Mouse (Mus musculus) embryonic facial prominence, embryonic 14.5 days (tissue): ENCODE measurements at regions not wholly inside any gene's neighbourhood (a gene's known extent, or its start where the extent isn't known, plus 50 kb on each side); places are given as distances from the start of the nearest gene placed in this dataset.
"Not testable (repeated sequence)": the region's sequence is repeated elsewhere in the genome, so short reads cannot be mapped to it uniquely, and the experiment has no call there.

Experiments used
- ATAC-seq: fragments of 200-750 bp; cut with Nextera tagmentation; 2 replicates; pipeline ENCODE4 v1.8.0; 2017; ENCODE audit warnings: low read depth, moderate number of reproducible peaks, moderate TSS enrichment
- DNase-seq: peaks from one replicate; pipeline ENCODE4 v3.0.0-alpha.2; 2015; ENCODE audit warnings: low spot score
- H3K27ac ChIP-seq: fragments of 300-500 bp; sonication (generic); replicated peaks from 2 replicates; pipeline ENCODE4 v1.5.1; 2014; ENCODE audit warnings: low read depth, mild to moderate bottlenecking, low read length, moderate library complexity
- H3K27me3 ChIP-seq: fragments of 300-500 bp; sonication (generic); replicated peaks from 2 replicates; pipeline ENCODE4 v1.6.1; 2014; ENCODE audit warnings: low read length; ENCODE audit not compliant: control insufficient read depth, insufficient read depth
- H3K36me3 ChIP-seq: fragments of 300-500 bp; sonication (generic); 2 replicates; pipeline ENCODE4 v1.6.1; 2014; ENCODE audit warnings: low read length, mixed read lengths; ENCODE audit not compliant: control insufficient read depth, insufficient read depth
- H3K4me1 ChIP-seq: fragments of 300-500 bp; sonication (generic); 2 replicates; pipeline ENCODE4 v1.6.1; 2014; ENCODE audit warnings: antibody characterized with exemption, low read length; ENCODE audit not compliant: control insufficient read depth, insufficient read depth
- H3K4me2 ChIP-seq: fragments of 300-500 bp; sonication (generic); 2 replicates; pipeline ENCODE4 v1.6.1; 2014; ENCODE audit warnings: low read depth, mild to moderate bottlenecking, low read length, moderate library complexity, mixed read lengths
- H3K4me3 ChIP-seq: fragments of 300-500 bp; sonication (generic); 2 replicates; pipeline ENCODE4 v1.5.1; 2014; ENCODE audit warnings: low read depth, mild to moderate bottlenecking, low read length
- H3K9ac ChIP-seq: fragments of 300-500 bp; sonication (generic); 2 replicates; pipeline ENCODE4 v1.6.1; 2014; ENCODE audit warnings: low read depth, mild to moderate bottlenecking, low read length, moderate library complexity, mixed read lengths
- H3K9me3 ChIP-seq: fragments of 300-500 bp; sonication (generic); 2 replicates; pipeline ENCODE4 v1.6.1; 2016; ENCODE audit warnings: low read length; ENCODE audit not compliant: control insufficient read depth
- WGBS: fragments of 180-500 bp; shearing (Covaris S2); extraction: QIAGEN DNeasy Blood & Tissue Kit; methylation state at CpG from one replicate; pipeline ENCODE4 v1.1.7; 2014; 5-methylcytosine and 5-hydroxymethylcytosine counted together

DNA sequence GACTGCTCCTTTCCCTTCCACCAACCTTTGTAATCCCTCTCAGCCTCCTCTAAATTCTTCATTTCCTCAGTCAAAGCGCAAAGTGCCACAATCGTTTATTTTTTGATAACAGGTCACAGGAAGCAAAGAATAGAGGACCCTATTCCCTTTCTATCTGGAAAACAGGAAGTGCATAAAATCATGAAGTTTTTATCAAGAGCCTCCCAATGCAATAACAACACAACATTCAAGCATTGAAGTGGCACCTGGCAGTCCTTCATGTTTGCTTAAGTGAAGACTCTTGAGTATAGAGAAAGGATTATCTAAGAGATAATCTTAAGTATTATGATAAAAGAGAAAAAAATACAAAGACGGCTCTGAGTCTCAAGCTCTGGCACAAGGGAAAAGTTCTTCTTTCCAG lies 111.9 kb downstream of the Ibtk start:
- Histone ChIP-seq H3K9ac (no peak overlapping the region), H3K27ac (no peak overlapping the region), H3K27me3 (no peaks in the 10 kb centered on the region), H3K36me3 (no peaks in the 10 kb centered on the region), H3K4me1 (no peaks in the 10 kb centered on the region), H3K4me2 (no peak overlapping the region), H3K9me3 (0 out of 2 replicates have a peak, but pooled peaks cover 4% of the 10 kb centered on the region), H3K4me3 (no peak overlapping the region)
- ATAC-seq (no peak), DNase-seq (no peak)
- 78% methylated on average over 3 of the region's 3 CpGs for WGBS

- Histone ChIP-seq H3K4me3 (no peak overlapping the region), H3K4me2 (no peak overlapping the region), H3K27ac (no peak overlapping the region), H3K36me3 (no peaks in the 10 kb centered on the region), H3K9ac (no peak overlapping the region), H3K9me3 (0 out of 2 replicates have a peak, but pooled peaks cover 4% of the 10 kb centered on the region), H3K4me1 (no peaks in the 10 kb centered on the region), H3K27me3 (no peaks in the 10 kb centered on the region)
- WGBS, result 52% methylated on average over 3 of the region's 3 CpGs
- DNase-seq (no peak), ATAC-seq (no peak)
Measured at GRCm38 (mm10) chr9:85636131-85636447, 113.0 kb downstream of the Ibtk start.

DNA sequence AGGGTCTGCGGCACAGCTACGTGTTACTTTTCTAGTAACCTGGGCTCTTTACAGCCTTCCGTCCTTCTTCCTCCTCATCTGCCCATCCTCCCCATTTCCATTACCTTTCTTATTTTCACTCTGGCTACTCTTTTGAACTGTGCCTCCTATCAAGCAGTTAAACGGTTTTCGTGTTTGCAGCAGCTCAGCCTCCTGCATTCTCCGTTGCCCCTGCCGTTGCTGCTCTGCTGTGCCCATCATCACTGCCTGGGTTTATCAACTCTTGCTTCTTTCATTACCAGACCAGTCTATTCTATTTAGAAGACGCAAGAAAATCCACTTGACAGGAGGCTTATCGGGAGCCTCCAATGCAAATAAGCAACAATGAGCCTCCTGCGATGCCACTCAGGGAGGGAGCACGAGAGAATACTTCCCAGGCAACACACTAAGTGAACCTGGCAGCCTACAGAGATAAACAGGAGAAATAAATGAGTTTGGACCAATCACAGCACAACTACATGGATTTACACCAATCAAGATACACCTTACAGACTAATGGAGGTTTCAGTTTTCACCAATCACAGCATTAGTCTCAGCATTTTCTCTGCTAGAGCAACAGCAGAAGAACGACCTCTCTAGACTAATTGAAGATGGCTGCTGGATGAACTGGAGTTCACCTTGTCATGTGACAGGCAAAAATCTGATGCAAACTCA lies 113.5 kb downstream of the Ibtk start:
- H3K4me2 ChIP-seq, result no peak overlapping the region
- H3K9me3 ChIP-seq, result 0 out of 2 replicates have a peak, but pooled peaks cover 4% of the 10 kb centered on the region
- H3K27ac ChIP-seq, result no peak overlapping the region
- no peak overlapping the region for H3K9ac ChIP-seq
- no peak overlapping the region for H3K4me3 ChIP-seq
- H3K36me3 ChIP-seq, result no peaks in the 10 kb centered on the region
- WGBS, result 84% methylated on average over 12 of the region's 12 CpGs
- H3K27me3 ChIP-seq, result no peaks in the 10 kb centered on the region
- no peak for DNase-seq
- H3K4me1 ChIP-seq, result no peaks in the 10 kb centered on the region
- ATAC-seq, result no peak

- H3K36me3 ChIP-seq, H3K9ac ChIP-seq, H3K9me3 ChIP-seq, H3K4me2 ChIP-seq, H3K4me3 ChIP-seq, ATAC-seq, H3K27ac ChIP-seq, H3K4me1 ChIP-seq, H3K27me3 ChIP-seq, DNase-seq: not testable (repeated sequence)
- 78% methylated on average over 3 of the region's 3 CpGs for WGBS
Measured at GRCm38 (mm10) chr9:85634786-85635185, 114.3 kb downstream of the Ibtk start.

GRCm38 (mm10) chr9:85617972-85618371 lies 131.2 kb downstream of the Ibtk start:
- WGBS, result 84% methylated on average over 3 of the region's 3 CpGs
- no peak overlapping the region for H3K27ac ChIP-seq
- no peaks in the 10 kb centered on the region for H3K9me3 ChIP-seq
- H3K4me1 ChIP-seq, result peaks cover 3% of the 10 kb centered on the region; the same call in 1 of the 2 replicates
- no peak overlapping the region for H3K9ac ChIP-seq
- ATAC-seq, result no peak
- no peak overlapping the region for H3K4me2 ChIP-seq
- DNase-seq, result no peak
- H3K27me3 ChIP-seq, result no peaks in the 10 kb centered on the region
- no peaks in the 10 kb centered on the region for H3K36me3 ChIP-seq
- no peak overlapping the region for H3K4me3 ChIP-seq

DNA sequence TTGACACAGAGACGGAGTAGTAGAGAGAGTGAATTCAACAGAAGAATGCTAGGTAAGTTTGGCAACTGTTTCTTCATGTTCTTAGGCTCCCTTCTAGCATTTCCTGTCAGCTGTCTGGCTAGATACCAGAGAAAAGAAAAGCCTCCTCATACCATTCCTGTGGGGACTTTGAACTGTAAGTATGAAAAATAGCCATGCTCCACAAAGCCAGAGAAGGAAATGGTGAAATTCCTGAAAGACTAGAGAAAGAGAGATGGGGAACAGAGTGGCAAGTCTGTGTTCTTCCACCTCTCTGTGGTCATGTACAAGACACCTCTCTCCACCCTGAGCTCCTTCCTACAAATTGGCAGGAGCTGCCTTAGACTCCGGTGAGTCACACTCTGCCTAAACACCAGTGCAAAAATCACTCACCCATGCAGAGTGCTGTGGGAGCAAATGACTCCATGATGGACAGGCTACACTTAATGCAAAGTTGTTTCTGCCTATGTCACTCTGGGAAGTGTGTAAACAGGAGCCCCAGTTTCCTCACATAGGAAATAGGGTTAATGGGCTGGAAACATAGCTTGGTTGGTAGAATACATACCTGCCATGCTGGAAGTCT lies 131.9 kb downstream of the Ibtk start:
- 52% methylated on average over 2 of the region's 2 CpGs for WGBS
- no peaks in the 10 kb centered on the region for H3K36me3 ChIP-seq
- no peaks in the 10 kb centered on the region for H3K9me3 ChIP-seq
- H3K4me3 ChIP-seq, result no peak overlapping the region
- no peak overlapping the region for H3K4me2 ChIP-seq
- peak; percentile 24 for DNase-seq
- H3K27ac ChIP-seq, result no peak overlapping the region; the same call in 1 of the 2 replicates
- H3K27me3 ChIP-seq, result no peaks in the 10 kb centered on the region
- no peak overlapping the region for H3K9ac ChIP-seq
- peaks cover 3% of the 10 kb centered on the region; the same call in 1 of the 2 replicates for H3K4me1 ChIP-seq
- ATAC-seq, result no peak

GRCm38 (mm10) chr9:85616266-85616869 lies 132.8 kb downstream of the Ibtk start:
- no peak overlapping the region for H3K4me2 ChIP-seq
- peaks cover 3% of the 10 kb centered on the region; the same call in 1 of the 2 replicates for H3K4me1 ChIP-seq
- no peaks in the 10 kb centered on the region for H3K27me3 ChIP-seq
- H3K4me3 ChIP-seq, result no peak overlapping the region
- no peak overlapping the region for H3K9ac ChIP-seq
- 67% methylated on average over 12 of the region's 12 CpGs for WGBS
- DNase-seq (peak; percentile 40), ATAC-seq (peak; percentile 22; the same call in 1 of the 2 replicates)
- H3K36me3 ChIP-seq, result no peaks in the 10 kb centered on the region
- H3K9me3 ChIP-seq, result no peaks in the 10 kb centered on the region
- no peak overlapping the region for H3K27ac ChIP-seq

GRCm38 (mm10) chr9:85609152-85609551 lies 140.0 kb downstream of the Ibtk start:
- 55% methylated on average over 3 of the region's 3 CpGs for WGBS
- peak; percentile 74 for DNase-seq
- Histone ChIP-seq H3K9ac (no peak overlapping the region), H3K4me2 (no peak overlapping the region), H3K27me3 (no peaks in the 10 kb centered on the region), H3K4me1 (no peaks in the 10 kb centered on the region), H3K9me3 (no peaks in the 10 kb centered on the region), H3K4me3 (no peak overlapping the region), H3K27ac (no peak overlapping the region), H3K36me3 (no peaks in the 10 kb centered on the region)
- no peak; the same call in 1 of the 2 replicates for ATAC-seq
